Mouse (Mus musculus) heart, adult 2 months (tissue): ENCODE measurements around the gene Alppl2.

Source experiments
- CTCF ChIP-seq: fragments of 200-600 bp; IDR thresholded peaks from 2 replicates; pipeline ENCODE4 v1.8.1; 2022; ENCODE audit warnings: antibody characterized with exemption, mild to moderate bottlenecking, moderate library complexity
- EP300 ChIP-seq: fragments of 200-500 bp; IDR thresholded peaks from 2 replicates; pipeline ENCODE4 v1.6.1; 2011; ENCODE audit warnings: low read depth, low read length, control low read depth; ENCODE audit not compliant: insufficient read depth
- POLR2A ChIP-seq: fragments of 200-500 bp; IDR thresholded peaks from 2 replicates; pipeline ENCODE4 v1.6.1; 2011; ENCODE audit warnings: mild to moderate bottlenecking, low read depth, low read length, control low read depth; ENCODE audit not compliant: insufficient read depth

DNA sequence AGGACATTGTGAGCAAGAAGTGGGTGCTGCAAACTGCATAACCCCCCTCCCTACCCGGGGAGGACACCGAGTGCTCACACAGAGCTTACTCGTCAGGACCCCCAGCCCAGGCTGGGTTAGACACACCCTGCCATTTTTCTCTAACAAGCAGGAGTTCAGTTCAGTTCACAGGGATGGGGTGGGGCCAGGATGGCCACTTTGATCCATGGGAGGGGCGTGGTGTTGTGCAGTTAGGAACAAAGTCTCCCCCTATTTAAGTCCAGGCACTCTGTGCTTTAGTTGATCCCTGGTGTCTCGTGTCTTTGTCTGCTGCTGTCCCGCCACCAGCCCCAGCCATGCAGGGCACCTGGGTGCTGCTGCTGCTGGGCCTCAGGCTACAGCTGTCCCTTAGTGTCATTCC is 34.9 kb upstream of the Alppl2 start, which contains the start of gene Akp3:
- no peak for TF ChIP-seq CTCF
- TF ChIP-seq POLR2A: no peak
- TF ChIP-seq EP300: no peak
